Mouse (Mus musculus) ES-E14 (cell line): ENCODE measurements at regions not wholly inside any gene's neighbourhood (a gene's known extent, or its start where the extent isn't known, plus 50 kb on each side); places are given as distances from the start of the nearest gene placed in this dataset.

Experiments used
- ZC3H11A ChIP-seq: IDR thresholded peaks from 2 replicates; pipeline ENCODE4 v1.6.1; 2012; ENCODE audit warnings: low read depth, mild to moderate bottlenecking, inconsistent platforms, low read length, borderline replicate concordance
- ZNF384 ChIP-seq: IDR thresholded peaks from 2 replicates; pipeline ENCODE4 v1.6.1; 2012; ENCODE audit warnings: low read depth, low read length, inconsistent platforms

DNA sequence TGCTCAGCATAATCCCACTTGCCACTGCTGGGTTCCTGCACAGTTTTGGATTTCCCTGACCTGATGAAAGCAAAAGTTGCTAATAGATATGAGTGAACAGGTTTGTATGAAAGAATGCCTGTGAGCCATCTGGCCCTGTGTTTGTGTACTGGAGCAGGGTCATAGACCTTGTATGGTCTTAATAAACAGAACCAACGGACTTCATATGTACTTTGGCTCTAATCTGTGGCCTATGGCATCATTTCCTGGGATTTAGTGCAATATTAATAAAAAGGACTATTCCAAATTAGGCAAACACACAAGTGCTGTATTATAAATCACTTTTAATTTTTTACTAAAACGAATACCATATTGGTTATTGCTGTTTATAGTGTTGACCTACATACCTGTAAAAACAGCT is 1568.2 kb downstream of the Efnb2 start:
- TF ChIP-seq ZNF384 (no peak), ZC3H11A (no peak)
